31 mouse cellular contexts compared by ENCODE assay signal in the genomic region with DNA sequence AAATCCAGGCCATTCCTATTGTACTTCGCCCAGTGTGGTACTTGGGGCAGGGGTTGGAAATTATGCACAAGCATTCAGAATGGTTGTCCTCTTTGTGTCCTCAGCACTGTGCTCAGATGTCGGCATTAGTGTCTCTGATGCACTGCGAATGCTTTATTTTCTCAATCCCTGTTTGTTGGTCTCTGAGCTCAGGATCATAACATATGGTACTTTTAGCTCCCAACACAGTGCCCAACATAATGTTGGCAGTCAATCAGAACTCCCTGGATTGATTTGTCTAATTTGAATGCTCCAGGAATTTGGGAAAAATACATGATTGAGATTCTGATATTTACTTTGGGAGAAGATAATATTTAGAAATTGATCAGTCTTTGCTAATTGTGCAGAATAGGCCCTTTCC.
DNase-seq lines count a peak whose midpoint lies in the region; ATAC-seq and TF ChIP-seq lines count a peak whose summit lies in the region.
"Had no signal": no experiment of that assay in that cellular context is flagged by ENCODE, and none has a peak within 500 bp of the region (broad histone marks: within the 10 kb centered on the region; RNA-seq: fewer than 3 reads in every experiment).

No protein-coding gene starts in this region.

- no peak overlapping the region for H3K4me3 ChIP-seq in forebrain, embryonic 15.5 days
- H3K4me3 ChIP-seq in forebrain, embryonic 10.5 days, result no peak overlapping the region
- H3K4me3 ChIP-seq in heart, adult 2 months, result no peak overlapping the region
- H3K4me3 ChIP-seq: gastrocnemius, adult 2 months; heart, embryonic 12.5 days; hindbrain, embryonic 15.5 days; intestine, embryonic 15.5 days; limb, embryonic 10.5 days; limb, embryonic 15.5 days; liver, embryonic 13.5 days; megakaryocyte, embryonic 14.5 days; neural tube, embryonic 13.5 days had no signal

- TF ChIP-seq POLR2A in brain, embryonic 14.5 days (IDR thresholded peaks at IDR 0.05; ENCODE audit: borderline replicate concordance, extremely low read depth, insufficient read depth, insufficient read length, poor library complexity, severe bottlenecking), result no peak
- TF ChIP-seq POLR2A in heart, adult 2 months (IDR thresholded peaks at IDR 0.05; ENCODE audit: insufficient read depth, low read depth, low read length), result no peak

- no peaks in the 10 kb centered on the region for H3K36me3 ChIP-seq in forebrain, embryonic 15.5 days
- H3K36me3 ChIP-seq in forebrain, embryonic 10.5 days (replicated peaks), result no peaks in the 10 kb centered on the region
- no peaks in the 10 kb centered on the region for H3K36me3 ChIP-seq in heart, adult 2 months (ENCODE audit: control insufficient read depth, insufficient read depth, low read length)
- H3K36me3 ChIP-seq: G1E; heart, embryonic 12.5 days; hindbrain, embryonic 15.5 days; intestine, embryonic 15.5 days; limb, embryonic 10.5 days; limb, embryonic 15.5 days; liver, embryonic 13.5 days; neural tube, embryonic 13.5 days had no signal

- peaks cover 7% of the 10 kb centered on the region; the same call in 1 of the 2 replicates for H3K4me1 ChIP-seq in forebrain, embryonic 15.5 days
- H3K4me1 ChIP-seq in forebrain, embryonic 10.5 days, result peaks cover 6% of the 10 kb centered on the region; the same call in 1 of the 2 replicates
- H3K4me1 ChIP-seq in heart, adult 2 months (ENCODE audit: control insufficient read depth, insufficient read depth, low read length), result no peaks in the 10 kb centered on the region
- H3K4me1 ChIP-seq: hindbrain, embryonic 15.5 days; intestine, embryonic 15.5 days; limb, embryonic 10.5 days; limb, embryonic 15.5 days; liver, embryonic 13.5 days; megakaryocyte, embryonic 14.5 days; neural tube, embryonic 13.5 days had no signal

- no peak overlapping the region for H3K9ac ChIP-seq in forebrain, embryonic 15.5 days (replicated peaks)
- H3K9ac ChIP-seq in heart, adult 2 months (ENCODE audit: low read depth, low read length), result no peak overlapping the region
- H3K9ac ChIP-seq: heart, embryonic 12.5 days; hindbrain, embryonic 15.5 days; intestine, embryonic 15.5 days; limb, embryonic 15.5 days; liver, embryonic 13.5 days; neural tube, embryonic 13.5 days had no signal

- TF ChIP-seq CTCF in brain, embryonic 14.5 days (IDR thresholded peaks at IDR 0.05; ENCODE audit: borderline replicate concordance, extremely low read depth, insufficient read depth, insufficient read length), result no peak
- TF ChIP-seq CTCF in heart, adult 2 months (IDR thresholded peaks at IDR 0.05), result no peak

- WGBS in forebrain, embryonic 15.5 days, result 62% methylated on average over 3 of the region's 3 CpGs
- 93% methylated on average over 3 of the region's 3 CpGs for WGBS in forebrain, embryonic 10.5 days
- WGBS in heart, adult 2 months, result 90% methylated on average over 3 of the region's 3 CpGs

- H3K27ac ChIP-seq in forebrain, embryonic 15.5 days (replicated peaks), result no peak overlapping the region
- H3K27ac ChIP-seq in forebrain, embryonic 10.5 days, result no peak overlapping the region
- no peak overlapping the region for H3K27ac ChIP-seq in heart, adult 2 months
- H3K27ac ChIP-seq: gastrocnemius, adult 2 months; hindbrain, embryonic 15.5 days; intestine, embryonic 15.5 days; limb, embryonic 10.5 days; limb, embryonic 15.5 days; liver, embryonic 13.5 days; neural tube, embryonic 13.5 days; stomach, postnatal 0 days had no signal

- peak; percentile 60; the same call in 1 of the 2 replicates for ATAC-seq in forebrain, embryonic 15.5 days (replicated peaks)
- ATAC-seq: intestine, embryonic 15.5 days; lung, postnatal 0 days had no signal

- no peak for TF ChIP-seq EP300 in heart, adult 2 months (IDR thresholded peaks at IDR 0.05; ENCODE audit: insufficient read depth, low read depth, low read length)

- H3K27me3 ChIP-seq in forebrain, embryonic 15.5 days, result no peaks in the 10 kb centered on the region
- no peaks in the 10 kb centered on the region for H3K27me3 ChIP-seq in forebrain, embryonic 10.5 days (ENCODE audit: poor library complexity, severe bottlenecking)
- no peaks in the 10 kb centered on the region for H3K27me3 ChIP-seq in heart, adult 2 months (ENCODE audit: control insufficient read depth, insufficient read depth, low read length)
- H3K27me3 ChIP-seq: heart, embryonic 12.5 days; hindbrain, embryonic 15.5 days; intestine, embryonic 15.5 days; limb, embryonic 15.5 days; liver, embryonic 13.5 days; megakaryocyte, embryonic 14.5 days; neural tube, embryonic 13.5 days had no signal

- no peaks in the 10 kb centered on the region for H3K9me3 ChIP-seq in forebrain, embryonic 15.5 days
- no peaks in the 10 kb centered on the region for H3K9me3 ChIP-seq in forebrain, embryonic 10.5 days
- H3K9me3 ChIP-seq: G1E; heart, embryonic 12.5 days; hindbrain, embryonic 15.5 days; intestine, embryonic 15.5 days; limb, embryonic 10.5 days; limb, embryonic 15.5 days; liver, embryonic 13.5 days; neural tube, embryonic 13.5 days had no signal

- DNase-seq in cerebellum, adult 9-10 months, result peak; percentile 16
- DNase-seq in cerebellum, adult 11-12 months, result no peak
- no peak for DNase-seq in forebrain, embryonic 10.5 days (ENCODE audit: extremely low spot score, low spot score)
- DNase-seq in layer of hippocampus, adult 9-11 months, result peak; percentile 33
- DNase-seq in layer of hippocampus, postnatal 25 days (ENCODE audit: extremely low spot score in 1 of 2, low spot score in 1 of 2), result no peak
- peak; percentile 60 for DNase-seq in brain, embryonic 14.5 days (ENCODE audit: low read depth)
- no peak for DNase-seq in heart, adult 2 months
- DNase-seq: adrenal gland, postnatal 14 days; gastrocnemius, adult 2 months; gastrocnemius, postnatal 36 days; heart, adult 18-20 months; heart, postnatal 4 days; kidney, adult 2 months; kidney, postnatal 36 days; liver, embryonic 13.5 days; lung, adult 18-20 months; lung, postnatal 4 days; right cerebral cortex, postnatal 4 days; thymus, adult 2 months; thymus, postnatal 36 days had no signal

- intact Hi-C loops in heart, adult 2 months (cut with DNase I), result no loop called here

- H3K4me2 ChIP-seq in forebrain, embryonic 15.5 days (replicated peaks), result no peak overlapping the region
- H3K4me2 ChIP-seq: heart, embryonic 12.5 days; hindbrain, embryonic 15.5 days; intestine, embryonic 15.5 days; limb, embryonic 15.5 days; liver, embryonic 13.5 days; neural tube, embryonic 13.5 days had no signal

- H3K79me2 ChIP-seq in heart, adult 2 months (replicated peaks; ENCODE audit: control insufficient read depth, insufficient read depth, low read length), result no peaks in the 10 kb centered on the region

Comparison
In these comparisons a context has a peak if more than half of its experiments do, and no peak if none do; other contexts are left out.
1. DNase-seq: peak in cerebellum, adult 9-10 months (single experiment), layer of hippocampus, adult 9-11 months (single experiment) and brain, embryonic 14.5 days (single experiment); none in cerebellum, adult 11-12 months (single experiment), forebrain, embryonic 10.5 days (single experiment), layer of hippocampus, postnatal 25 days (0 of 2) and heart, adult 2 months (0 of 2).